Mouse (Mus musculus) splenic B cell, adult 2 months (primary cell): ENCODE results near the gene Slc7a6.

Experiments used
- DNase-seq: peaks from one replicate; pipeline ENCODE4 v3.0.0-alpha.2; 2011; ENCODE audit warnings: low read depth, low spot score
- H3K27me3 ChIP-seq: 2 replicates; pipeline ENCODE4 v1.6.1; 2012; ENCODE audit warnings: mild to moderate bottlenecking, low read length, moderate library complexity, mixed read lengths; ENCODE audit not compliant: control insufficient read depth, poor library complexity, insufficient read depth, severe bottlenecking
- H3K36me3 ChIP-seq: 2 replicates; pipeline ENCODE4 v1.6.1; 2012; ENCODE audit warnings: mild to moderate bottlenecking, low read length, moderate library complexity, mixed read lengths; ENCODE audit not compliant: control insufficient read depth, poor library complexity, insufficient read depth, severe bottlenecking

The Slc7a6 gene

DNA sequence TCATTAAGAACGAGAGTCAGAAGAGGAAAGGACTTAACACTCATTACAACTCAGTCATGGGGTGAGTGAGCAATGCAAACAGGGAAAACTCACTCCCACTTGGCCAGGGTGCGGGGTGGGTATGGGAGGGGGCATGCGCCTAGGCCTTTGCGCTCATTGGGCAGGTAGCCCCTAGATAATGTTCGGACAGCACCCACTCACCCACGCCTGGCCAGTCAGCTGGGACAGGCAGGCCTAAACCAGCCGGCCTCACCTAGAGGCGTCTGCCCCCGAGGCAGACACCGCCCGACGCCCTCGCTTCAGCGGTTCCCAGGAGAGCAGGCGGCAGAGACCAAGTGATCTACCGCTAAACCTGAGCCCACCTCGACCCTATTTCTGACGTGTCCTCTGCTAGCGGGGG, 33.0 kb upstream of the Slc7a6 start:
- Histone ChIP-seq H3K27me3 (no peaks in the 10 kb centered on the region; the same call in 1 of the 2 replicates), H3K36me3 (peaks cover 9% of the 10 kb centered on the region)
- peak; percentile 32 for DNase-seq

DNA sequence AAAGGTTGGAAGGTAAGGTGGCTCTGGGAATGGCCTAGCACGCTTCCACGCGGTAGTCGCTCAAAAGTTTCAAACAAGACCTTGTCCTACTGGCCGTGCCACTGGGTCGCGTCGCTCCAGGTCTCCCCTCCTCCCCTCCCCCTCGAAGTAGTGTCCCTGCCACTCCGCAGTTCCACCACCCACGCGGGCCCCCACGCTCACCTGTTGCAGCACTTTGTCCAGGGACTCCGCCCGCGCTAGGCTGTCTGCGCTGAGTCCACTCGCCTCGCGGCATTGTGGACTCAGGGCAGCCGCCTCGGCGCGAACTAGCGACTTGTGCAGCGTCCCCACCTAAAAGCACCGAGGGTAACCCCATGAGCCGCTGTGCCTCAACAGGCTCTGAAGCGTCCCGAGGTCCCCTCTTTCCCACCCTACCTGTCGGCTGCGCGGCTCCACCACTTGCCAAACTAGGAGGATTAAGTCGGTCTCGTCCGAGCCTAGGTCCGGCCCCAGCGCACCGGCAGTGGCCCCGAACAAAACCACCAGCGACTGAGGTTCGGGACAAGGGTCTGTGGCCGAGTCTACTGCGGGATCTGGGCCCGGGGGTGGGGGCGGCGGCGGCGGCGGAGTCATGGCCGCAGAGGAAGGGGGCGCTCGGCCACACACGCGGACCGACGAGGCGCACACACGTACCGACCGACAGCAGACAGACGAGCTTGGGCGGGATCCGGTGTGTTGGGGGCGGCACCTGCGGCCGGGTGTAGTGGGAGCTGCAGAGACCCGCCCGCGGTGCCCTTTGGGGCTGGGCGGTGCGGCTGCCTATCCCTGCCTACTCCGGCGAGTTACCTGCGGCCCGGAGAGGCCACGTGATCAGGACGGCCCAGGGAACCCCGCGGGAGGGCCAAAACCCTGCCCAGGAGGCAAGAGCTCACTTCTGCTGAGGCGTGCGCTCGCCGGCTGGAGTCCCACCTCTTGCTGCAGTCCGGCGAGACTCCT, 32.2 kb upstream of the Slc7a6 start, which contains the start of gene Esrp2:
Gene Esrp2 (minus strand): TSS at position 819 of the 975 bp plus-strand sequence.
- DNase-seq, result peak; percentile 55
- no peaks in the 10 kb centered on the region; the same call in 1 of the 2 replicates for H3K27me3 ChIP-seq
- 0 out of 2 replicates have a peak, but pooled peaks cover 2% of the 10 kb centered on the region for H3K36me3 ChIP-seq

DNA sequence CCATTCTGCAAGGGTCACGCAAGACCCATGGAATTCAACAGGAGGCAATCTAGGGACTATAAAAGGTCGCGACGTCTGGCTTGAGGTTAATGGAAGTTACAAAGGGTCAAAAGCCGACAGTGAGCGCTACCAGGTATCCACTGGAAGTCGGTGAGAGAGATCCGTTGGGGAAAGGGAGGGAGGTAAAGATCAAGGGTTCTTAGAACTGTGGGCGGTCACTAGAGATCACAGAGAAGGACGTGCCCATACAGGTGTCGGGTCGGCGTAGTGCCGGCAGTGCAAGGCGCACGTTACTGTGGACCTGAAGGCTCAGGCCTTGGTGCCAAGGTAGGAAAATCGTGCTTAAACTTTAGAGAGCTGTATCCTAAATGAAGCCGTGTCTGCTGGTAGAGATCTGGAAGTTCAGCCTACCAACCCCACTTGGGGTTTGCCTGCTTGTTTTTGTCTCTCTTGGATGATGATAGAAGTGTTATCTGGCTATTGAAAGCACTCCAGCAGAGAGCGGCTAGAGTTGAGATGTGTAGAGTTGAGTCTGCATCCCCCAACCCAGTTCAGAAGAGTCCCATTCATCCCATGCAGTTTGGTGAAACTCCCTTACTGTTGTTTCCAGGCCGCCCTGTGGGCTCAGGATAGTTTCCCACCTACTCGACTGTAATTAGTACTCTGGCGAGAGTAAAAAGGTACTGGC, 31.3 kb upstream of the Slc7a6 start:
- DNase-seq, result no peak
- 0 out of 2 replicates have a peak, but pooled peaks cover 2% of the 10 kb centered on the region for H3K36me3 ChIP-seq
- H3K27me3 ChIP-seq, result no peaks in the 10 kb centered on the region; the same call in 1 of the 2 replicates

DNA sequence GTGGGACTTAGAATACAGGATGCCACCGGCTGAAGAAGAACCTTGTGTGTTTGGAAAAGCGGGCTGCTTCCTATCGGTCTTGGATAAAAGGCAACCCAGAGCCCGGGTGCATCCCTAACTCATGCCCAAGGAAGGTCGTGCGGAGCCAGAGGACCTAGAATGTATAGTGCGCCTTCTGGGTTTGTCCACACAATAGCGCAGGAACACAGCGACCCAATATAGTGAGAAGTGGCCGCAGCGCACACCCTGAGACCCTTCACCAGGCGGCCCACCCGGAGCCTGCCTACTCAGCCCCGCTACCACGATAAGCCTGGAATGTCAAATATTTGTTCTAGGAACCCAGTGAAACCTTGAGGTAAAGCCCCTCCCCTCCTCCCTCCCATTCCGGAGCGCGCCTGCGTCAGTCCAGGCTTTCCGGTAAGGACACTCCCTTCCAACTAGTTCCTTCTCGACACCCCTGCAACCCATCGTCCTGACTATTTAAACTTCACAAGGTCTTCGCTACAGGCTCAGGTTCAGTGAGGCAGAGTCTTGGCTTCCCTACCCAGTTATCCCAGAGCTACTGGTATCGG, 30.7 kb upstream of the Slc7a6 start:
- DNase-seq, result no peak

DNA sequence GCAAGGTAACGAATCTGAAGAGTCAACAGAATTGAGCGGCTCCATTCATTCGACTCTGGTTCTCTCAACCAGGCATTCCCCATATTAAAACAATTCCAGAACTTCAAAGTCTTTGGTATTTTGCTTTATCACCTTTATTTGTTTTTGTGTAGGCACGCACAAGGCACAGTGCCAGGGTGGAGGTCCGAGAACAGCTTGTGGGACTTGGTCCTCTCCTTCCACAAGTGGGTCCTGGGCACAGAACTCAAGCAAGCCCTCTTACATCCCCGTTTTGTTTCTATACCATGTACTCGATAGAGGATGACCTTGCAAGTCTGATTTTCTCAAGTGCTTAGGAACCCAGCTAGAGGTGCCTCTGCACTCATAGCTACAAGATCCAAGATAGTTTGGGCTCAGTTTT, 30.0 kb upstream of the Slc7a6 start:
- no peak for DNase-seq
- no peaks in the 10 kb centered on the region; the same call in 1 of the 2 replicates for H3K27me3 ChIP-seq
- no peaks in the 10 kb centered on the region for H3K36me3 ChIP-seq

More for the DNA sequence above, 30.7 kb upstream of the Slc7a6 start:
- Histone ChIP-seq H3K27me3 (no peaks in the 10 kb centered on the region; the same call in 1 of the 2 replicates), H3K36me3 (no peaks in the 10 kb centered on the region)

DNA sequence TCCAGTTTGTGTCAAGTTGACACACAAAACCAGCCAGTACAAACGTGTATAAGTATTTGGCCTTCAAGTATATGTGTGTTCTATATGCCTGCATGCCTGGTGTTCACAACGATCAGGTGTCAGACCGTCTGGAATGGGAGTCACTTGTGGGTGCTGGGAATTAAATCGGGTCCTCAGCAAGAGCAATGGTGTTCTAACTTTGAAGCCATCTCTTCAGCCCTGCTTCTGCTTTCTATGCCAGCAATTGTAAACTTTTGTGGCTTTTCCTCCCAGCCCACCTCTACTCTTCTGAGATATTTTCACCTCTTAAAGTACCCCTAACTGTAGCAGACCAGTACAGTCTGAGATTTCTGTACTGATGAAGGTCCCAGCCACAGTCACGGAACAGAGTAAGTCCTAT, 28.5 kb upstream of the Slc7a6 start:
- H3K27me3 ChIP-seq, result no peaks in the 10 kb centered on the region; the same call in 1 of the 2 replicates
- H3K36me3 ChIP-seq, result no peaks in the 10 kb centered on the region
- no peak for DNase-seq

DNA sequence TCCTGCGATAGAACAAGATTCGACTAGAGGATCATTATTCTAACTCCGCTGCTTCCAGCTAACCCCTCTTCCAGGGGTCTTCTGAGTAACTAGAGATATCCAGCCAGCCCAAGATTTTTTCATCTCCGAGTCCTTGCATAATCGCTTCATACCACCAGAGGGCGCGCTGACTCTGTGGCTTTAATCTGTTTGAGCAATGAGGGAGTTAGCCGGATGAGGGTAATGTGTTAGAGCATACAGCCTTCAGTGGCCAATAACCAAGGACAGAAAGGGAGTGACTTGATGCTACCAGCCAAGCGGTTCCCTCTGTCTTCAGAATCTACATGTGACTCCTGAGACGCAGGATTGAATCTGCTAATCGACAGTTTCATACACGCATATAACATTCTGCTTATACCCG, 27.9 kb upstream of the Slc7a6 start:
- Histone ChIP-seq H3K27me3 (no peaks in the 10 kb centered on the region; the same call in 1 of the 2 replicates), H3K36me3 (no peaks in the 10 kb centered on the region)
- peak; percentile 91 for DNase-seq

DNA sequence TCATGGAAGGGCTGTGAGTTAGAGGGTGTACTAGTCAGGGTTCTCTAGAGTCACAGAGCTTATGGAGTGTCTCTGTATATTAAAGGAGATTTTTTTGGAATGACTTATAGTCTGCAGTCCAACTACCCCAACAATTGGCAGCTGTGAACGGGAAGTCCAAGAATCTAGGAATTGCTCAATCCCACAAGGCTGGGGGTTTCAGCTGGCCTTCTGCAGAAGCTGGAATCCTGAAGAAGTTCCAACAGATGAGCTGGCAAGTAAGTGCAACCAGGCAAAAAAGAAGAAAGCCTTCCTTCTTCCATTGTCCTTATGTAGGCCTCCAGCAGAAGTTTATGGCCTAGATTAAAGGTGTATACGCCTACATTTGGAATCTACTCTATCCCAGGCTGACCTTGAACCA, 23.3 kb upstream of the Slc7a6 start:
- DNase-seq, result no peak
- H3K27me3 ChIP-seq, result no peaks in the 10 kb centered on the region
- H3K36me3 ChIP-seq, result no peaks in the 10 kb centered on the region

DNA sequence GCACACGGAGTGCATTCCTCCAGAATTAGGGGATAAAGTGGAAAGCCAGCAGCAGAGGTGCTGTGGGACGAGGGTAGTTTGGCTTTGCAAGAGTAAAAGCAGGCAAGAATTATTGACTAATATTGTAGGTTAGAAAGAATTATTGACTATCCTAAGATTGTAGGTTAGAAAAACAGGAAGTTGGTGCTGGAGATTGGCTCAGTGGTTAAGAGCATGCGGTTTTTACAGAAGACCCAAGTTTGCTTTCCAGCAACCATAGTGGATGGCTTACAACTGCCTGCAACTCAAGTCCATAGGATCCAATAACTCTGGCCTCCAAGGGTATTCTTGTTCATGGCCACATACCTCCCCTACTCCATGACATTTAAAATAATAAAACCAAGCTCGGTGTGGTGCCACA, 22.6 kb upstream of the Slc7a6 start:
- no peaks in the 10 kb centered on the region for H3K36me3 ChIP-seq
- DNase-seq, result no peak
- no peaks in the 10 kb centered on the region for H3K27me3 ChIP-seq

DNA sequence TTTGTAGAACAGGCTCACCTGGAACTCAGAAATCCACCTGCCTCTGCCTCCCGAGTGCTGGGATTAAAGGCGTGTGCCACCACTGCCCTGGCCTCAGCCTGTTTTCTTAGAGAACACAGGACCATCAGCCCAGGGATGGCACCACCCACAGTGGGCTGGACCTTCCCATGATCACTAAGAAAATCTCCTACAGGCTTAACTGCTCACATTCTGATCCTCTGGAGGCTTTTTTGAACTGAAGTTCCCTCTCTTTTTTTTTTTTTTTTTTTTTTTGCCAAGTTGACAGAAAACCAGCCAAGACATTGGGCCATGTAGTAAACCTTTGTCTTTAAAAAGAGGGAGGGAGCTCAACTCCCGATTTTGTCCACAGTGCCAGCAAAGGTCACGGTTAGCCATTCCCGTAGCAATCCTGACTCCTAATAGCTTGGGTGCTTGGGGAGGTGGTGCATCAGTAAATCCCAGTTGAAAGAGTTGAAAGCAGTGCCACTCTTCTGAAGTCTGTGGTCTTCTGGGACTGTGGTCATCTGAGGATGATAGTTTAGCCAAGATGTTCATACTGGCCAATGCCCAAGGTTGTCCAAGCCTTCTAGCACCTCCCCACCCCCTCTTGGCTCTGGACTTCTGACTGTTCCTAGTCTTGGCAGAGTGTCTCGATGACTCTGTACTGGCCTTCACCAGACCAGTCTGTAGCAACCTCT, 20.6 kb upstream of the Slc7a6 start:
- DNase-seq, result no peak
- no peaks in the 10 kb centered on the region for H3K36me3 ChIP-seq
- no peaks in the 10 kb centered on the region for H3K27me3 ChIP-seq

DNA sequence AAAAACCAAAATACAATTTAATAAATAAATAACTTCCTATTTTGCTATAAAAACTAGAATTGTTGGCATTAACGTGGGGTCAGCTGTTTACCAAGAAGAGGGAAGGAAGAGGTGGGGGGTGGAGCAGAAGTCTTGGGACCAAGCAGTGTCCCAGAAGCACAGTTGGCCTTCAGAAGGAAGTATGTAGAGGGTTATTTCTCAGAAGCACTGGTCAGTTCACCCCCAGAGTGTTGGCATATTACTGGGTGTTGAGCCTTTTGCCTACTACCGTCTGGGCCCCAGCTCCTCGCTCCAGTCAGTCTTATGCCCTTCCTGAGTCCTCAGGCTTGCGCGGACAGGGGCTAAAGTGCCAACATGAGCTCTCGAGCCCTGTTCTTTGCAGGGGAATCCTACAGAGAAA, 19.6 kb upstream of the Slc7a6 start:
- Histone ChIP-seq H3K27me3 (no peaks in the 10 kb centered on the region), H3K36me3 (no peaks in the 10 kb centered on the region)
- DNase-seq, result no peak

DNA sequence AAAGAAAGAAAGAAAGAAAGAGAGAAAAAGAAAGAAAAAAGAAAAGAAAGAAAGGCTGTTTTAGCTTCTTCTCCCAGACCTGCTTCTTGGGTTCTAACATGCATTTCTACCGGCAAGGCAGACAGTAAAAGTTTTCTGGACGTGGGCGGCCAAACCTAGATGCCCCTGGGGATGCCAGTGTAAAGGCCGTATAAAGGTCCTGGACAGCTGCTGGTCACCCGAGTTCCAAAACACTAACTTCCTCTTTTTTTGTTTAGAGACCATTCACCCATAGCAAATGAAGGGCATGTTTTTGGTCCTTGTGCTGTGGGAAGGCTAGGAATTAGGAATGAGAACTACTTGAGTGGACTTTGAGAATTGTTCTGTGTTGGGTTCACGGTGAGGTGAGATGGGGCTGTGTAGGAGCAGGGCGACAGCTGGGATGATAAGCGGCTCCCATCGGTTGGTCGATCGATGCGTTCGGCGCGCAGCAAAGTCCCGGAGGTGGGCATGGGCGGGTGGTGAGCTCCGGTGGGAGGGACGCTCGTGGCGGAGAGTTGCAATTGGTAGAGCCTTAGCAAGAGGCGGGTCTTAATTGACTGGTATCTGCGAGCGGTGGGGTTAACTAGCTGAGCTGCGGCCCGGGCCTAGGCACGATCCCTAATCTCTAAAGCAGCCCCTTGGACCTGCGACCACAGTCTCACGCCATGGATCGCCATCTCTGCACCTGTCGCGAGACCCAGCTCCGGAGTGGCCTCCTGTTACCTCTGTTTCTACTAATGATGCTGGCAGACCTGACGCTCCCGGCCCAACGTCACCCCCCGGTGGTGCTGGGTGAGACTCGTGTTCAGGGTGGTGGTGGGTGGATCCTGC, 18.6 kb upstream of the Slc7a6 start, which contains the start of gene Pla2g15:
Gene Pla2g15 (plus strand): TSS at position 599 of the 852 bp plus-strand sequence.
- H3K27me3 ChIP-seq, result no peaks in the 10 kb centered on the region
- DNase-seq, result peak; percentile 95

DNA sequence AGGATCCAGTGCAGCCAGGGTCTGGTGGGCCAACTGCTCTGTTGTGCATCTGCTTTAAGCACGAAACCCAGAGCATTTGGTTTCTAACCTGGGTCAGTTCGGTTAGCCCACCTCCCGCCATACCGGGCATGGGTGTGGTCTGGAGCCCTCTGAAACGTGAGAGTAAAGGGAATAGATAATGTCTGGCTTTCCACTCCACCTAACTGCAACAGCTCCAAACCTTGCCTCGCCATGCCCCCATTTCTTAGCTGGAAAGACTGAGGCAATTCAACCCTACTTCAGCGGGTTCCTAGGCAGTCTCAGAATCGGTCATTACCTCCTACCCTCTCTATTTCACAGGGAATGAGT, 18.0 kb upstream of the Slc7a6 start:
- no peak for DNase-seq
- peaks cover 2% of the 10 kb centered on the region; the same call in 1 of the 2 replicates for H3K36me3 ChIP-seq
- no peaks in the 10 kb centered on the region for H3K27me3 ChIP-seq

More for the DNA sequence above, 18.6 kb upstream of the Slc7a6 start, which contains the start of gene Pla2g15:
- H3K36me3 ChIP-seq, result peaks cover 2% of the 10 kb centered on the region; the same call in 1 of the 2 replicates
